Mouse (Mus musculus): ENCODE data around the gene D630003M21Rik. TPM values are rescaled to one million over a fixed set of nuclear protein-coding genes. Genes with fewer than 3 reads are reported as not detected.

The D630003M21Rik gene
- polyA plus RNA-seq, 1 experiment = 2.3 TPM

GRCm38 (mm10) chr2:158133050-158133449 is 96.0 kb downstream of the D630003M21Rik start:
- WGBS = 92% methylated on average over 6 of the region's 6 CpGs
- no peak for DNase-seq
- no peak overlapping the region for H3K4me3 ChIP-seq (replicated peaks; ENCODE audit: insufficient read depth, low read depth, low read length)
- H3K4me1 ChIP-seq (ENCODE audit: control insufficient read depth, insufficient read depth, low read length) = peaks cover 21% of the 10 kb centered on the region
- no peaks in the 10 kb centered on the region for H3K27me3 ChIP-seq (ENCODE audit: control insufficient read depth, insufficient read depth, low read length)
- TF ChIP-seq POLR2A (IDR thresholded peaks at IDR 0.05; ENCODE audit: borderline replicate concordance, insufficient read depth, low read length) = no peak
- TF ChIP-seq CTCF (IDR thresholded peaks at IDR 0.05; ENCODE audit: borderline replicate concordance, insufficient read depth, low read depth, low read length) = no peak
- H3K27ac ChIP-seq (ENCODE audit: insufficient read depth, low read length) = no peak overlapping the region

Other genes starting within 250 kb of the D630003M21Rik start
- gene Tti1, start 200.8 kb downstream of the D630003M21Rik start, polyA plus RNA-seq (2012; rRNA removed) = 19.9 and 21.4 TPM in 2 replicates
- gene Rprd1b, start 200.7 kb downstream of the D630003M21Rik start, polyA plus RNA-seq (2012; rRNA removed) = 22.4 and 22.7 TPM in 2 replicates
- 7.8 TPM in 2 replicates for gene Tgm2, start 82.8 kb downstream of the D630003M21Rik start, polyA plus RNA-seq (2012; rRNA removed)
- not detected in 2 replicates for gene Bpi, start 28.9 kb upstream of the D630003M21Rik start, polyA plus RNA-seq (2012; rRNA removed)
- gene Lbp, start 77.3 kb upstream of the D630003M21Rik start, polyA plus RNA-seq (2012; rRNA removed) = 2.8 and 9.2 TPM in 2 replicates
- 1,048 and 1,100 TPM in 2 replicates for gene Snhg11, start 146.4 kb upstream of the D630003M21Rik start, polyA plus RNA-seq (2012; rRNA removed)
- 53.3 and 54.4 TPM in 2 replicates for gene Ralgapb, start 180.6 kb upstream of the D630003M21Rik start, polyA plus RNA-seq (2012; rRNA removed)